Mouse (Mus musculus): ENCODE results near the gene Timm23.

GRCm38 (mm10) chr14:32152243-32152965 lies 49.3 kb downstream of the Timm23 start:
- TF ChIP-seq HCFC1 (IDR thresholded peaks at IDR 0.05; ENCODE audit: borderline replicate concordance, insufficient read depth, low read length): no peak
- no peak for TF ChIP-seq ZC3H11A (IDR thresholded peaks at IDR 0.05; ENCODE audit: borderline replicate concordance, low read depth, low read length)
- no peak for TF ChIP-seq CHD2 (IDR thresholded peaks at IDR 0.05; ENCODE audit: low read depth, low read length)
- no peak for TF ChIP-seq MAFK (IDR thresholded peaks at IDR 0.05; ENCODE audit: insufficient read depth, low read depth, low read length)
- no peak for TF ChIP-seq ZNF384 (IDR thresholded peaks at IDR 0.05; ENCODE audit: low read depth, low read length)

All from ES-E14 (cell line).